Comparison of ENCODE assay signal across 10 mouse cellular contexts in the genomic region with DNA sequence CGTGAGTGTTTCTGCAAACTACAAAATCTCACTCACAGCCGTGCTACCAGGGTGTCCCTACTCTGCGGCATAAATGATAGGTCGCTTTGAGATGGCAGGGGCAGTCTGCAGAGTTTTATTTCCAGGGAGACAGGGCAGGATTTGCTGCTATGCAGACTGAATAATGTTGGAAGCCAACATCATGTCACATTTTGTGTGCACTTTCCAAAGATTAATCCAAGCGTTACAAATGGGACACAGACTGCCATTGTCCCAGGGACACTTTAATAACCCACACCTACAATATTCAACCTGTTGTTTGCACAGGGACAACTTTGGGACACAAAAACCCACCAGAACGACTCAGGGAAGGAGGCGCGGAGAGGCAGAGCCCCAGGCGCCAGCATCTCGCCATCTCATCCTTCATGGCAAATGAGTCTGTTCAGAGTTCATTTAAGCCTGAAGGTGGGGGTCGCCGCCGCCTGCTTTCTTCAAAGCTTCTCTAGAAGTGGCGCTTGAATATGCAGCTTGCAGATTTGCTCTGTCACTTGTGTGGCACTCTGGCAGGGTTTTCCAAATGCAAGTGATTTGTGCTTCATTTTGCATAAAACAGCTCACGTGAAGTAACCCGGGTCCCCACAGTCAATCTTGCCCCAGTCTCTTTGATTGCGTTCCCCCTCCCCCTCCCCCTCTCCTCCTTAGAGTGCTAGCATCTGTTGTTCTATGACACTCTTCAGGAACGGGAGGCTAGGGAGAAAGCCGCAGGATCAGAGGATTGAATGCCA. TPM values are rescaled to one million over a fixed set of nuclear protein-coding genes. Genes with fewer than 3 reads are reported as not detected.
A peak's percentile ranks its signal among the peaks of the same experiment; 100 is the strongest.
DNase-seq lines count a peak whose midpoint lies in the region; ATAC-seq lines count a peak whose summit lies in the region.
"Had no signal": no experiment of that assay in that cellular context is flagged by ENCODE, and none has a peak within 500 bp of the region (broad histone marks: within the 10 kb centered on the region; RNA-seq: fewer than 3 reads in every experiment).

No protein-coding gene starts in this region.

- H3K27ac ChIP-seq in heart, embryonic 10.5 days = no peak overlapping the region
- no peak overlapping the region for H3K27ac ChIP-seq in forebrain, embryonic 14.5 days (ENCODE audit: low read depth, low read length)
- H3K27ac ChIP-seq in midbrain, embryonic 12.5 days (replicated peaks) = no peak overlapping the region

- peaks cover 20% of the 10 kb centered on the region; the same call in 1 of the 2 replicates for H3K27me3 ChIP-seq in heart, embryonic 10.5 days (ENCODE audit: insufficient read depth, poor library complexity, severe bottlenecking)
- H3K27me3 ChIP-seq in forebrain, embryonic 14.5 days (replicated peaks; ENCODE audit: control insufficient read depth, insufficient read depth, low read length) = no peaks in the 10 kb centered on the region
- H3K27me3 ChIP-seq in midbrain, embryonic 12.5 days = peaks cover 55% of the 10 kb centered on the region

- peak; percentile 72 for ATAC-seq in forebrain, embryonic 14.5 days
- ATAC-seq in midbrain, embryonic 12.5 days (ENCODE audit: low FRiP score, low read depth) = peak; percentile 62

- 0 out of 2 replicates have a peak, but pooled peaks cover 4% of the 10 kb centered on the region for H3K4me1 ChIP-seq in heart, embryonic 10.5 days
- peaks cover 7% of the 10 kb centered on the region; the same call in 1 of the 2 replicates for H3K4me1 ChIP-seq in forebrain, embryonic 14.5 days (ENCODE audit: control insufficient read depth, insufficient read depth, low read length)
- peaks cover 10% of the 10 kb centered on the region for H3K4me1 ChIP-seq in midbrain, embryonic 12.5 days

- WGBS in heart, embryonic 10.5 days = 13% methylated on average over 19 of the region's 19 CpGs
- 3% methylated on average over 19 of the region's 19 CpGs for WGBS in forebrain, embryonic 14.5 days
- 4% methylated on average over 19 of the region's 19 CpGs for WGBS in midbrain, embryonic 12.5 days

- peak overlapping the region; percentile 39 for H3K4me2 ChIP-seq in forebrain, embryonic 14.5 days (ENCODE audit: low read length)
- H3K4me2 ChIP-seq in midbrain, embryonic 12.5 days (replicated peaks) = peak overlapping the region; percentile 49

- H3K9ac ChIP-seq in forebrain, embryonic 14.5 days (ENCODE audit: low read length) = no peak overlapping the region
- H3K9ac ChIP-seq in midbrain, embryonic 12.5 days (replicated peaks) = no peak overlapping the region

- DNase-seq in heart, embryonic 10.5 days (ENCODE audit: low spot score) = no peak
- DNase-seq in heart, adult 11 months = no peak
- DNase-seq in Muller cell, postnatal 12 days (ENCODE audit: inconsistent ontology term) = peak; percentile 20
- DNase-seq in forebrain, embryonic 14.5 days (ENCODE audit: low spot score) = peak; percentile 71
- no peak for DNase-seq in frontal cortex, postnatal 36 days (ENCODE audit: low spot score in 2 of 2)
- no peak for DNase-seq in layer of hippocampus, adult 11-12 months (ENCODE audit: low spot score)
- DNase-seq in cerebellum, adult 11-12 months = no peak
- DNase-seq: thymus, adult 2 months had no signal

- no peaks in the 10 kb centered on the region for H3K9me3 ChIP-seq in heart, embryonic 10.5 days
- no peaks in the 10 kb centered on the region for H3K9me3 ChIP-seq in forebrain, embryonic 14.5 days (replicated peaks; ENCODE audit: control insufficient read depth, low read length)
- no peaks in the 10 kb centered on the region for H3K9me3 ChIP-seq in midbrain, embryonic 12.5 days

- no peaks in the 10 kb centered on the region for H3K36me3 ChIP-seq in heart, embryonic 10.5 days
- no peaks in the 10 kb centered on the region for H3K36me3 ChIP-seq in forebrain, embryonic 14.5 days (ENCODE audit: control insufficient read depth, insufficient read depth, low read length)
- no peaks in the 10 kb centered on the region for H3K36me3 ChIP-seq in midbrain, embryonic 12.5 days

- H3K4me3 ChIP-seq in heart, embryonic 10.5 days = peak overlapping the region; percentile 31
- H3K4me3 ChIP-seq in forebrain, embryonic 14.5 days (ENCODE audit: low read depth, low read length) = no peak overlapping the region
- peak overlapping the region; percentile 27 for H3K4me3 ChIP-seq in midbrain, embryonic 12.5 days
- H3K4me3 ChIP-seq: erythroblast, embryonic 14.5 days had no signal

RNA-seq across cellular contexts. Expression of a gene that starts 40.6 kb away (rescaled TPM):
- not detected in 2 replicates for polyA plus RNA-seq in heart, embryonic 10.5 days (2016; fragmentation: Nextera tagmentation; extraction: Ambion mirVana)
- 0.23 TPM in 1 of 2 replicates, not detected in the other for polyA plus RNA-seq in forebrain, embryonic 14.5 days (2014; fragmentation: Nextera tagmentation; extraction: Ambion mirVana)
- polyA plus RNA-seq in midbrain, embryonic 12.5 days (2016; fragmentation: Nextera tagmentation; extraction: Ambion mirVana) = 0.90 and 2.6 TPM in 2 replicates
- polyA plus RNA-seq: erythroblast, embryonic 14.5 days had no signal

Comparison
In these comparisons a context has a peak if more than half of its experiments do, and no peak if none do; other contexts are left out.
1. DNase-seq: peak in Muller cell, postnatal 12 days (single experiment) and forebrain, embryonic 14.5 days (single experiment); none in heart, embryonic 10.5 days (single experiment), heart, adult 11 months (single experiment), frontal cortex, postnatal 36 days (0 of 2), layer of hippocampus, adult 11-12 months (single experiment) and cerebellum, adult 11-12 months (single experiment).